Mouse (Mus musculus) cerebellum, postnatal 25 days (tissue): ENCODE measurements at regions not wholly inside any gene's neighbourhood (a gene's known extent, or its start where the extent isn't known, plus 50 kb on each side); places are given as distances from the start of the nearest gene placed in this dataset.

Experiments used
- DNase-seq, 2 experiments: peaks; one replicate each; pipeline ENCODE4 v3.0.0; 2021; ENCODE audit warnings: mixed read lengths in 2 of 2

GRCm38 (mm10) chr12:118529428-118530361 is 228.5 kb upstream of the Sp4 start:
- peak; percentile 15 to 43 for DNase-seq

GRCm38 (mm10) chr12:118521770-118522169 is 220.5 kb upstream of the Sp4 start:
- DNase-seq = no peak

- no peak for DNase-seq
Observed at GRCm38 (mm10) chr12:118521329-118521728, 220.1 kb upstream of the Sp4 start.

- no peak for DNase-seq
Observed at GRCm38 (mm10) chr12:118519801-118520327, 218.6 kb upstream of the Sp4 start.

GRCm38 (mm10) chr12:118510989-118511388 is 209.7 kb upstream of the Sp4 start:
- DNase-seq = no peak

- no peak for DNase-seq
Observed at GRCm38 (mm10) chr12:118508972-118509917, 208.0 kb upstream of the Sp4 start.

GRCm38 (mm10) chr12:118500392-118500791 is 199.2 kb upstream of the Sp4 start:
- DNase-seq = no peak

- DNase-seq = no peak
Observed at GRCm38 (mm10) chr12:118488038-118488437, 186.8 kb upstream of the Sp4 start.

GRCm38 (mm10) chr12:118486434-118486833 is 185.2 kb upstream of the Sp4 start:
- no peak for DNase-seq

GRCm38 (mm10) chr12:118481347-118481746 is 180.1 kb upstream of the Sp4 start:
- DNase-seq = no peak

GRCm38 (mm10) chr12:118474732-118475131 is 173.5 kb upstream of the Sp4 start:
- DNase-seq = no peak

GRCm38 (mm10) chr12:118466837-118467236 is 165.6 kb upstream of the Sp4 start:
- no peak for DNase-seq

GRCm38 (mm10) chr12:118457493-118458408 is 156.5 kb upstream of the Sp4 start:
- DNase-seq = peak; percentile 74 to 79

- no peak for DNase-seq
Observed at GRCm38 (mm10) chr12:118455609-118456008, 154.4 kb upstream of the Sp4 start.

GRCm38 (mm10) chr12:118439626-118440025 is 138.4 kb upstream of the Sp4 start:
- DNase-seq = no peak

- no peak for DNase-seq
Observed at GRCm38 (mm10) chr12:118438882-118439281, 137.6 kb upstream of the Sp4 start.

GRCm38 (mm10) chr12:118432703-118433102 is 131.5 kb upstream of the Sp4 start:
- no peak for DNase-seq

GRCm38 (mm10) chr12:118428384-118428783 is 127.1 kb upstream of the Sp4 start:
- no peak for DNase-seq

GRCm38 (mm10) chr12:118415956-118416355 is 114.7 kb upstream of the Sp4 start:
- DNase-seq = no peak

GRCm38 (mm10) chr12:118411767-118412430 is 110.7 kb upstream of the Sp4 start:
- no peak for DNase-seq

GRCm38 (mm10) chr12:118410917-118411316 is 109.7 kb upstream of the Sp4 start:
- no peak for DNase-seq
